Mouse (Mus musculus): ENCODE results near the gene Stk10. TPM values are rescaled to one million over a fixed set of nuclear protein-coding genes. Genes with fewer than 3 reads are reported as not detected.

The Stk10 gene
- polyA plus RNA-seq, 1 experiment = 6.1 TPM

GRCm38 (mm10) chr11:32553311-32554140 lies 20.4 kb downstream of the Stk10 start:
- H3K4me3 ChIP-seq (ENCODE audit: insufficient read depth, low read length) = no peak overlapping the region
- no peak for TF ChIP-seq CTCF (IDR thresholded peaks at IDR 0.05; ENCODE audit: extremely low read depth, insufficient read depth, low read length)
- TF ChIP-seq POLR2A (IDR thresholded peaks at IDR 0.05; ENCODE audit: extremely low read depth, insufficient read depth, low read length) = no peak
- no peak overlapping the region for H3K27ac ChIP-seq (ENCODE audit: insufficient read depth, low read length)
- no peaks in the 10 kb centered on the region for H3K4me1 ChIP-seq (ENCODE audit: control insufficient read depth, insufficient read depth, low read length)

- no peak overlapping the region for H3K4me3 ChIP-seq (ENCODE audit: insufficient read depth, low read length)
- no peaks in the 10 kb centered on the region for H3K4me1 ChIP-seq (ENCODE audit: control insufficient read depth, insufficient read depth, low read length)
- no peak overlapping the region for H3K27ac ChIP-seq (ENCODE audit: insufficient read depth, low read length)
- no peak for TF ChIP-seq CTCF (IDR thresholded peaks at IDR 0.05; ENCODE audit: extremely low read depth, insufficient read depth, low read length)
- no peak for TF ChIP-seq POLR2A (IDR thresholded peaks at IDR 0.05; ENCODE audit: extremely low read depth, insufficient read depth, low read length)
Observed at GRCm38 (mm10) chr11:32554141-32555091, 21.3 kb downstream of the Stk10 start.

GRCm38 (mm10) chr11:32555103-32555689 lies 22.1 kb downstream of the Stk10 start:
- Histone ChIP-seq H3K4me1 (ENCODE audit: control insufficient read depth, insufficient read depth, low read length) (no peaks in the 10 kb centered on the region), H3K4me3 (ENCODE audit: insufficient read depth, low read length) (no peak overlapping the region), H3K27ac (ENCODE audit: insufficient read depth, low read length) (no peak overlapping the region)
- TF ChIP-seq CTCF (IDR thresholded peaks at IDR 0.05; ENCODE audit: extremely low read depth, insufficient read depth, low read length) (no peak), POLR2A (IDR thresholded peaks at IDR 0.05; ENCODE audit: extremely low read depth, insufficient read depth, low read length) (no peak)

GRCm38 (mm10) chr11:32556333-32556990 lies 23.4 kb downstream of the Stk10 start:
- no peak overlapping the region for H3K4me3 ChIP-seq (ENCODE audit: insufficient read depth, low read length)
- TF ChIP-seq POLR2A (IDR thresholded peaks at IDR 0.05; ENCODE audit: extremely low read depth, insufficient read depth, low read length) (no peak), CTCF (IDR thresholded peaks at IDR 0.05; ENCODE audit: extremely low read depth, insufficient read depth, low read length) (no peak)
- no peaks in the 10 kb centered on the region for H3K4me1 ChIP-seq (ENCODE audit: control insufficient read depth, insufficient read depth, low read length)
- no peak overlapping the region for H3K27ac ChIP-seq (ENCODE audit: insufficient read depth, low read length)

- H3K4me1 ChIP-seq (ENCODE audit: control insufficient read depth, insufficient read depth, low read length) = no peaks in the 10 kb centered on the region
- TF ChIP-seq POLR2A (IDR thresholded peaks at IDR 0.05; ENCODE audit: extremely low read depth, insufficient read depth, low read length) = no peak
- TF ChIP-seq CTCF (IDR thresholded peaks at IDR 0.05; ENCODE audit: extremely low read depth, insufficient read depth, low read length) = no peak
- H3K4me3 ChIP-seq (ENCODE audit: insufficient read depth, low read length) = no peak overlapping the region
- no peak overlapping the region for H3K27ac ChIP-seq (ENCODE audit: insufficient read depth, low read length)
Observed at GRCm38 (mm10) chr11:32558026-32558425, 24.9 kb downstream of the Stk10 start.

- Histone ChIP-seq H3K4me3 (ENCODE audit: insufficient read depth, low read length) (no peak overlapping the region), H3K27ac (ENCODE audit: insufficient read depth, low read length) (no peak overlapping the region)
- TF ChIP-seq CTCF (IDR thresholded peaks at IDR 0.05; ENCODE audit: extremely low read depth, insufficient read depth, low read length) (no peak), POLR2A (IDR thresholded peaks at IDR 0.05; ENCODE audit: extremely low read depth, insufficient read depth, low read length) (no peak)
Observed at GRCm38 (mm10) chr11:32558677-32559076, 25.6 kb downstream of the Stk10 start.

GRCm38 (mm10) chr11:32560015-32560770 lies 27.1 kb downstream of the Stk10 start:
- Histone ChIP-seq H3K4me1 (ENCODE audit: control insufficient read depth, insufficient read depth, low read length) (no peaks in the 10 kb centered on the region), H3K27ac (ENCODE audit: insufficient read depth, low read length) (no peak overlapping the region), H3K4me3 (ENCODE audit: insufficient read depth, low read length) (no peak overlapping the region)
- no peak for TF ChIP-seq CTCF (IDR thresholded peaks at IDR 0.05; ENCODE audit: extremely low read depth, insufficient read depth, low read length)

More at GRCm38 (mm10) chr11:32558677-32559076, 25.6 kb downstream of the Stk10 start:
- H3K4me1 ChIP-seq (ENCODE audit: control insufficient read depth, insufficient read depth, low read length) = no peaks in the 10 kb centered on the region

- no peak overlapping the region for H3K4me3 ChIP-seq (ENCODE audit: insufficient read depth, low read length)
- no peak for TF ChIP-seq POLR2A (IDR thresholded peaks at IDR 0.05; ENCODE audit: extremely low read depth, insufficient read depth, low read length)
- TF ChIP-seq CTCF (IDR thresholded peaks at IDR 0.05; ENCODE audit: extremely low read depth, insufficient read depth, low read length) = no peak
- H3K27ac ChIP-seq (ENCODE audit: insufficient read depth, low read length) = no peak overlapping the region
- peaks cover 1% of the 10 kb centered on the region; the same call in 1 of the 2 replicates for H3K4me1 ChIP-seq (ENCODE audit: control insufficient read depth, insufficient read depth, low read length)
Observed at GRCm38 (mm10) chr11:32561465-32562355, 28.6 kb downstream of the Stk10 start.
